Mouse (Mus musculus): ENCODE measurements around the gene Exosc3. TPM values are rescaled to one million over a fixed set of nuclear protein-coding genes. Genes with fewer than 3 reads are reported as not detected.
"Not testable (repeated sequence)": the region's sequence is repeated elsewhere in the genome, so short reads cannot be mapped to it uniquely, and the experiment has no call there.

Gene Exosc3
- 10 to 100 TPM; 40.6 to 61.5 (median 45.0) TPM for polyA plus RNA-seq (2017; shearing (Covaris generic))

- peak; percentile 51 for ATAC-seq
Observed at GRCm38 (mm10) chr4:45342286-45343155, at the start of gene Exosc3. Gene Exosc3, minus strand, starts transcription at chr4:45342732.

GRCm38 (mm10) chr4:45392099-45392498 lies 49.6 kb upstream of the Exosc3 start:
- no peak for ATAC-seq

GRCm38 (mm10) chr4:45387296-45387695 lies 44.8 kb upstream of the Exosc3 start:
- ATAC-seq, result not testable (repeated sequence)

- ATAC-seq, result not testable (repeated sequence)
Observed at GRCm38 (mm10) chr4:45382133-45382532, 39.6 kb upstream of the Exosc3 start.

- ATAC-seq, result not testable (repeated sequence)
Observed at GRCm38 (mm10) chr4:45380903-45381580, 38.5 kb upstream of the Exosc3 start.

- no peak for ATAC-seq
Observed at GRCm38 (mm10) chr4:45376573-45376972, 34.0 kb upstream of the Exosc3 start.

GRCm38 (mm10) chr4:45374879-45375278 lies 32.3 kb upstream of the Exosc3 start:
- ATAC-seq, result no peak

GRCm38 (mm10) chr4:45371261-45371660 lies 28.7 kb upstream of the Exosc3 start:
- no peak for ATAC-seq

- ATAC-seq, result no peak
Observed at GRCm38 (mm10) chr4:45356653-45357052, 14.1 kb upstream of the Exosc3 start.

GRCm38 (mm10) chr4:45341669-45342249 lies 773 bp downstream of the Exosc3 start, which contains the start of gene Dcaf10:
Gene Dcaf10, plus strand, starts transcription at chr4:45342101.
- ATAC-seq, result peak; percentile 85

- ATAC-seq, result no peak
Observed at GRCm38 (mm10) chr4:45341226-45341625, 1.3 kb downstream of the Exosc3 start.

GRCm38 (mm10) chr4:45332466-45332865 lies 10.1 kb downstream of the Exosc3 start:
- no peak for ATAC-seq

- ATAC-seq, result no peak
Observed at GRCm38 (mm10) chr4:45331139-45331538, 11.4 kb downstream of the Exosc3 start.

- ATAC-seq, result peak; percentile 95
Observed at GRCm38 (mm10) chr4:45320159-45320816, 22.2 kb downstream of the Exosc3 start.

- no peak for ATAC-seq
Observed at GRCm38 (mm10) chr4:45311056-45311455, 31.5 kb downstream of the Exosc3 start.

- ATAC-seq, result no peak
Observed at GRCm38 (mm10) chr4:45308606-45309005, 33.9 kb downstream of the Exosc3 start.

- no peak for ATAC-seq
Observed at GRCm38 (mm10) chr4:45308046-45308445, 34.5 kb downstream of the Exosc3 start.

- ATAC-seq, result no peak
Observed at GRCm38 (mm10) chr4:45305536-45305935, 37.0 kb downstream of the Exosc3 start.

GRCm38 (mm10) chr4:45296662-45297564 lies 45.6 kb downstream of the Exosc3 start, which contains the start of gene Trmt10b:
Gene Trmt10b, plus strand, starts transcription at chr4:45297127.
- peak; percentile 100 for ATAC-seq

- no peak for ATAC-seq
Observed at GRCm38 (mm10) chr4:45287906-45288305, 54.6 kb downstream of the Exosc3 start.

GRCm38 (mm10) chr4:45286318-45286717 lies 56.2 kb downstream of the Exosc3 start:
- no peak for ATAC-seq

Measured in inflammation-experienced regulatory T-cells, adult 6 months (primary cell).